Mouse (Mus musculus) liver, adult 2 months (tissue): ENCODE results near the gene Hoxb4.

ENCODE experiments used
- CTCF ChIP-seq: fragments of 200-500 bp; IDR thresholded peaks from 2 replicates; pipeline ENCODE4 v1.5.1; 2011; ENCODE audit warnings: low read depth, low read length, control low read depth
- POLR2A ChIP-seq: fragments of 200-500 bp; IDR thresholded peaks from 2 replicates; pipeline ENCODE4 v1.6.1; 2011; ENCODE audit warnings: low read length, control low read depth; ENCODE audit not compliant: insufficient read depth; ENCODE audit errors: extremely low read depth

- TF ChIP-seq CTCF (no peak), POLR2A (no peak)
Observed at GRCm38 (mm10) chr11:96324965-96325364, 6.9 kb downstream of the Hoxb4 start.
